Mouse (Mus musculus) liver, postnatal 0 days (tissue): ENCODE results near the gene Oprl1.

Experiments
- CTCF ChIP-seq: sonication (generic); IDR thresholded peaks from 2 replicates; pipeline ENCODE4 v1.5.1; 2016; ENCODE audit warnings: antibody characterized with exemption, low read depth
- EP300 ChIP-seq: IDR thresholded peaks from 2 replicates; pipeline ENCODE4 v1.6.1; 2016; ENCODE audit warnings: antibody characterized with exemption, low read depth, mild to moderate bottlenecking

GRCm38 (mm10) chr2:181677096-181677754 is 37.6 kb upstream of the Oprl1 start:
- TF ChIP-seq CTCF = peak; percentile 27
- TF ChIP-seq EP300 = no peak
